Mouse (Mus musculus): Measurements from ENCODE around the gene Gm20716.

DNA sequence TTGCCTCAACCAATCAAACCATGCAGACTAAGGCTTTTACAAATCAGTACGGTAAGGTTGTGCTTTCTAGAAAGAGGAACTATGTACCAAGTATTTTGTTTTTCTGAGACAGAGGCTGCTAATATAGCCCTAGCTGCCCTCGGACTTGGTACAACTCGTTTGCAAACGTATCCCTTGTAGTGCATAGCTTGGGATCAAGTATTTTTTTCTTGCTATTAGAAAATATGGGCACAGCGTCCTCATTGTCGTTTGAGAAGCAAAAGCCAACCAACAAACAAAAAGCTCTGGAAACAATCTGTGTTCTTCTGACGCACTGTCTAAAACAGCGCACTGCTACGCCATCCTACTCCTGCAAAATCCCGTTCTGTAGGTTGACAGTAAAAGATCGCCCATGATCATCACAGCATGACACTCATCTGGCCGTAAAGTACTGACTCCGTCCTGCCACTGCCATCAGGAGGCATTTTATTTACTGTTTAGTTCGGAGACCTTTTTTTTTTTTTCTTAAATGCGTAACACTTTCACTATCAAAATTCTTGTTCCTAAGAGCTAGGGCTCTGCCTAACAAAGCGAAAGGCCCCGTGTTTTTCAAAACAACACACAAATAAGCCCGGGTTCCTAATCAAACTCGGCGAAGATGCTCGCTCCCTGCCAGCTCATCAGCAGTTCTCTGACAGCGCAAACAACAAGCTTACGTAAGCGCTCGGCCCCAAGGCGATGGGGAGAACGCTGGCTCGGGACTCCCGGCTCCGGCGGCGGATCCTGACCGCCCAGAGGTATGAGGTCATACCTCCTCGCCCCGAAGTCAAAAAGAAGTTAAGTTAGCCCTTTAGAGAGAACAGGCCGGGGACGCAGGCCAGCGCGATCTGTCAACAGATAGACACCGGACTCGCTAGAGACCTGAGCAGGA, 793 bp downstream of the Gm20716 start:
- TF ChIP-seq CTCF (conservative IDR thresholded peaks at IDR 0.05; ENCODE audit: low read length) (no peak), NANOG (IDR thresholded peaks at IDR 0.05; ENCODE audit: borderline replicate concordance, low read length) (no peak)

All from E14TG2a.4 (cell line).